Mouse (Mus musculus) hindbrain, embryonic 12.5 days (tissue): ENCODE measurements around the gene Slc13a1. TPM values are rescaled to one million over a fixed set of nuclear protein-coding genes. Genes with fewer than 3 reads are reported as not detected.

ENCODE experiments used
- ATAC-seq: fragments of 200-750 bp; cut with Nextera tagmentation; 2 replicates; pipeline ENCODE4 v1.8.0; 2017; ENCODE audit warnings: moderate TSS enrichment; ENCODE audit not compliant: low FRiP score
- H3K27ac ChIP-seq: fragments of 300-500 bp; sonication (generic); 2 replicates; pipeline ENCODE4 v1.5.1; 2016; ENCODE audit warnings: mild to moderate bottlenecking
- H3K27me3 ChIP-seq: fragments of 300-500 bp; sonication (generic); 2 replicates; pipeline ENCODE4 v1.6.1; 2016; ENCODE audit warnings: mild to moderate bottlenecking
- H3K36me3 ChIP-seq: fragments of 300-500 bp; sonication (generic); 2 replicates; pipeline ENCODE4 v1.6.1; 2016; ENCODE audit warnings: mild to moderate bottlenecking
- H3K4me1 ChIP-seq: fragments of 300-500 bp; sonication (generic); 2 replicates; pipeline ENCODE4 v1.6.1; 2016
- H3K4me2 ChIP-seq: fragments of 300-500 bp; sonication (generic); replicated peaks from 2 replicates; pipeline ENCODE4 v1.6.1; 2016; ENCODE audit warnings: mild to moderate bottlenecking
- H3K4me3 ChIP-seq: fragments of 300-500 bp; sonication (generic); 2 replicates; pipeline ENCODE4 v1.5.1; 2016; ENCODE audit warnings: mild to moderate bottlenecking
- H3K9ac ChIP-seq: fragments of 300-500 bp; sonication (generic); 2 replicates; pipeline ENCODE4 v1.6.1; 2016; ENCODE audit warnings: mild to moderate bottlenecking, moderate library complexity
- H3K9me3 ChIP-seq: fragments of 300-500 bp; sonication (generic); replicated peaks from 2 replicates; pipeline ENCODE4 v1.6.1; 2016; ENCODE audit warnings: mild to moderate bottlenecking
- WGBS: fragments of 180-500 bp; shearing (Covaris S2); methylation state at CpG from one replicate; pipeline ENCODE4 v1.1.7; 2016; 5-methylcytosine and 5-hydroxymethylcytosine counted together
- microRNA-seq: library from miRNA; unstranded; fragments of <30 nt; microRNA quantifications from one replicate; pipeline ENCODE4, GENCODE M21; 2017
- polyA plus RNA-seq: library from polyadenylated mRNA; unstranded; fragments of >200 nt; fragmentation: Nextera tagmentation; extraction: Ambion mirVana; gene quantifications from 2 replicates; pipeline ENCODE4 v1.2.1, GENCODE M21; 2016

The Slc13a1 gene
- polyA plus RNA-seq, 1 experiment from 2014 or later, result 0.13 TPM

DNA sequence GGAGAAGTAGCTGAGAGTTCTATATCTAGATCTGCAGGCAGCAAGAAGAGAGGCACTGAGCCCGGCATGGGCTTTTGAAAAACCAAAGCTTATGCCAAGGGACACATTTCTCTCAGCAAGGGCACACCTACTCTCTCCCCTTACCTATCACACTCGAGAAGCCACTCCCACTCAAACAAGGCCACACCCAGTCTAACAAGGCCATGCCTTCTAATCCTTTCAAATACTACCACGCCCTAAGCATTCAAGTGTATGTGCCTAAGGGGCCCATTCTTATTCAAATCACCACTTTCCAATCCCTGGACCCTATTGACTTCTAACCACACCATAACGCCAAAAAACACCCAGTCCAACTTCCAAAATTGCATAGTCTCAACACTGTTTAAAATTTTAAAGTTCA, 112.8 kb downstream of the Slc13a1 start:
- Histone ChIP-seq H3K4me3 (no peak overlapping the region), H3K27me3 (no peaks in the 10 kb centered on the region)
- WGBS, result 93% methylated on average over 4 of the region's 4 CpGs

GRCm38 (mm10) chr6:24054086-24054710, 113.7 kb downstream of the Slc13a1 start:
- no peak overlapping the region for H3K27ac ChIP-seq
- H3K36me3 ChIP-seq, result no peaks in the 10 kb centered on the region
- H3K4me1 ChIP-seq, result no peaks in the 10 kb centered on the region
- no peak overlapping the region for H3K9ac ChIP-seq
- H3K4me3 ChIP-seq, result no peak overlapping the region
- ATAC-seq, result no peak
- H3K4me2 ChIP-seq, result no peak overlapping the region
- no peaks in the 10 kb centered on the region for H3K27me3 ChIP-seq
- no peaks in the 10 kb centered on the region for H3K9me3 ChIP-seq
- 92% methylated on average over 9 of the region's 9 CpGs for WGBS

More for the DNA sequence above, 112.8 kb downstream of the Slc13a1 start:
- Histone ChIP-seq H3K27ac (no peak overlapping the region), H3K9ac (no peak overlapping the region), H3K4me1 (no peaks in the 10 kb centered on the region), H3K9me3 (no peaks in the 10 kb centered on the region), H3K36me3 (no peaks in the 10 kb centered on the region), H3K4me2 (no peak overlapping the region)
- no peak for ATAC-seq

DNA sequence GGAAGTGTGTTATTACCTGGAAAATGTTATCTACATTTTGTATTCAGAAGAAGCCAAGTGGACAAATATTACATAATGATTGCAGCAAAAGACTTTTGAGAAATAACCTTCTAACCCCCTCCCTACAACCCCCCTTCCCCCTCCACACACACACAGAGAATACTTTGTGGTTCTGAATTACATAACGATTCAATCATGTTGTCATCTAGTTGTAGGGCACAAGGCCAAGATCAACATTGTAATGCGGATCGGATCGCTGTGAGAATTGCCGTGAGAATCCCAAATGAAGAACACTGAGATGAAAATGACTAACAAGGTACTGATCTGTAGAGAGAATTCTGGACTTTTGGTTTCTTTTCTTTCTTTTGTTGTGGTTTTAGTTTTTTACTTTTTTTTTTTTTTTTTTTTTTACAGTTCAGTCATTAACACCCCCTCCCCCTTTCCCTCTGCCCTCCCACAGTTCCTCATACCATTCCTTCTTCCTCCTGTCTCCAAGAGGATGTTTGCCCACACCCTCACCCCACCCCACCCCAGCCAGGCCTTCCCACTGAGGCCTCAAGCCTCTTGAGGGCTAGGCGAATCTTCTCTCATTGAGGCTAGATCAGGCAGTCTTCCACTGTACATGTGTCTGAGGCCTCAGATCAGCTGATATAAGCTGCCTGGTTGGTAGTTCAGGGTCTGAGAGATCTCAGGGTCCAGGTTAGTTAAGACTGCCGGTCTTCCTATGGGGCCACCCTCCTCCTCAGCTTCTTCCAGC, 120.7 kb downstream of the Slc13a1 start:
- Histone ChIP-seq H3K27ac (no peak overlapping the region), H3K4me3 (no peak overlapping the region), H3K27me3 (no peaks in the 10 kb centered on the region), H3K4me1 (0 out of 2 replicates have a peak, but pooled peaks cover 3% of the 10 kb centered on the region), H3K9ac (no peak overlapping the region), H3K36me3 (no peaks in the 10 kb centered on the region), H3K4me2 (no peak overlapping the region), H3K9me3 (no peaks in the 10 kb centered on the region)
- 48% methylated on average over 7 of the region's 7 CpGs for WGBS
- 0 out of 2 replicates have a peak, but pooled peaks have one; percentile 22 for ATAC-seq

DNA sequence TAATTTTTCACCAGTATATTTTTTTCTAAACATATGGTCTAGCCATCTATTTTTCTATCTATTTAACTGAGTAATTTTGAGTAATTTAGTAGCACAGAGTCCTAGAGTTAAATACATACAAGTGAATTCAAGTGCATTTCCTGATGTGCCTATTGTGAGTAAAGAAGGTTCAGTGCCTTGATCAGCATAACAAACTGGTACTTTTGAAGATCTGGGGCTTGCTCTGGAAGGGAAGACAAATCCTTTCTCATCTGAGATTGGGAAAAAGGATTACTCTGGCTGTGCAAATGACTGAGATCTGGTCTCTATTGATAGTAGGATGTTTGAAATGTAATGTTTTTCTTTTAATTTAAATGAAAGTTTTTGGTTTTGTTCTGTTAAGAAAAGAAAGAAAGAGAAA, 124.4 kb downstream of the Slc13a1 start:
- Histone ChIP-seq H3K4me1 (0 out of 2 replicates have a peak, but pooled peaks cover 3% of the 10 kb centered on the region), H3K36me3 (no peaks in the 10 kb centered on the region), H3K9me3 (no peaks in the 10 kb centered on the region), H3K27ac (no peak overlapping the region), H3K4me3 (no peak overlapping the region), H3K4me2 (no peak overlapping the region), H3K9ac (no peak overlapping the region), H3K27me3 (no peaks in the 10 kb centered on the region)
- ATAC-seq, result no peak

Small RNA genes within 50 kb of the gene (microRNA-seq; reads per million reads assigned to microRNA genes)
- gene Gm26386, result not detected

Other genes starting within 250 kb of the Slc13a1 start
- not detected in 2 replicates for gene Tas2r118, start 198.0 kb downstream of the Slc13a1 start, polyA plus RNA-seq